Mouse (Mus musculus) kidney, postnatal 0 days (tissue): ENCODE results near the gene D330020A13Rik. TPM values are rescaled to one million over a fixed set of nuclear protein-coding genes. Genes with fewer than 3 reads are reported as not detected.

Experiments
- ATAC-seq: fragments of 200-750 bp; cut with Nextera tagmentation; replicated peaks from 2 replicates; pipeline ENCODE4 v1.8.0; 2017; ENCODE audit warnings: low read depth, moderate number of reproducible peaks, moderate TSS enrichment, moderate library complexity; ENCODE audit not compliant: low FRiP score
- DNase-seq: peaks from one replicate; pipeline ENCODE4 v3.0.0-alpha.2; 2016; ENCODE audit warnings: low spot score
- H3K27ac ChIP-seq: fragments of 300-500 bp; sonication (generic); 2 replicates; pipeline ENCODE4 v1.5.1; 2014; ENCODE audit warnings: mild to moderate bottlenecking
- H3K27me3 ChIP-seq: fragments of 300-500 bp; sonication (generic); 2 replicates; pipeline ENCODE4 v1.6.1; 2014; ENCODE audit warnings: low read length, mixed read lengths; ENCODE audit not compliant: insufficient read depth
- H3K36me3 ChIP-seq: fragments of 300-500 bp; sonication (generic); 2 replicates; pipeline ENCODE4 v1.6.1; 2014; ENCODE audit warnings: low read length, mixed read lengths; ENCODE audit not compliant: insufficient read depth
- H3K4me1 ChIP-seq: fragments of 300-500 bp; sonication (generic); replicated peaks from 2 replicates; pipeline ENCODE4 v1.6.1; 2014; ENCODE audit warnings: antibody characterized with exemption, low read length, mixed read lengths; ENCODE audit not compliant: insufficient read depth
- H3K4me2 ChIP-seq: fragments of 300-500 bp; sonication (generic); 2 replicates; pipeline ENCODE4 v1.6.1; 2014; ENCODE audit warnings: mild to moderate bottlenecking, low read length, moderate library complexity, mixed read lengths
- H3K4me3 ChIP-seq: fragments of 300-500 bp; sonication (generic); replicated peaks from 2 replicates; pipeline ENCODE4 v1.5.1; 2014; ENCODE audit warnings: low read depth, low read length
- H3K9ac ChIP-seq: fragments of 300-500 bp; sonication (generic); 2 replicates; pipeline ENCODE4 v1.6.1; 2014; ENCODE audit warnings: low read depth, low read length
- H3K9me3 ChIP-seq: fragments of 300-500 bp; sonication (generic); replicated peaks from 2 replicates; pipeline ENCODE4 v1.6.1; 2016; ENCODE audit warnings: low read length, inconsistent platforms, mixed read lengths
- CTCF ChIP-seq: IDR thresholded peaks from 2 replicates; pipeline ENCODE4 v1.5.1; 2016; ENCODE audit warnings: antibody characterized with exemption, low read depth, mild to moderate bottlenecking, moderate library complexity
- WGBS: fragments of 180-500 bp; shearing (Covaris S2); extraction: QIAGEN DNeasy Blood & Tissue Kit; methylation state at CpG from one replicate; pipeline ENCODE4 v1.1.7; 2014; 5-methylcytosine and 5-hydroxymethylcytosine counted together
- polyA plus RNA-seq: library from polyadenylated mRNA; unstranded; fragments of >200 nt; fragmentation: Nextera tagmentation; extraction: Ambion mirVana; gene quantifications from 2 replicates; pipeline ENCODE4 v1.2.1, GENCODE M21; 2015

The D330020A13Rik gene
- polyA plus RNA-seq, 1 experiment from 2014 or later, result 1.1 TPM

DNA sequence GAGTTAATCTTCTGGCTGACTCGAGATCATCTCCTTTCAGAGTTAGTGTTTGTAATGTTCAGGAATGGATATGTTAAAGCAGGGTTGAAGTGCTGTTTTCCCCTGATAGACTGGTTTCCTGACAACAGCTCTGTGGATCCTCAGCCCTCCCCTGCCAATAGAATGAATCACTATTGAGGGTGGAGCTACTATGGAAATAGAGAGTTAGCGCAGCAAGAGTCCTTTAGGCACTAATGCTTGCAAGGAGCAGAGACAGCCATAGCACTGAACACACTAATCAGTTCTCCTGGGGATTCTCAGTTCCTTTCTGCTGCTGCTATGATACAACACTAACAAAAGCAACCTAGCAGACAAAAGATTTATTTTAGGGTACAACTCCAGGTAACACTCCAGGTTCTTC is 26.2 kb downstream of the D330020A13Rik start:
- no peaks in the 10 kb centered on the region for H3K9me3 ChIP-seq
- H3K27ac ChIP-seq, result no peak overlapping the region
- no peak for ATAC-seq
- no peaks in the 10 kb centered on the region for H3K4me1 ChIP-seq
- no peak for DNase-seq
- H3K27me3 ChIP-seq, result no peaks in the 10 kb centered on the region
- no peak overlapping the region for H3K4me2 ChIP-seq
- TF ChIP-seq CTCF, result no peak
- peaks cover 7% of the 10 kb centered on the region; the same call in 1 of the 2 replicates for H3K36me3 ChIP-seq
- 70% methylated on average over 2 of the region's 2 CpGs for WGBS
- H3K9ac ChIP-seq, result no peak overlapping the region
- H3K4me3 ChIP-seq, result no peak overlapping the region

DNA sequence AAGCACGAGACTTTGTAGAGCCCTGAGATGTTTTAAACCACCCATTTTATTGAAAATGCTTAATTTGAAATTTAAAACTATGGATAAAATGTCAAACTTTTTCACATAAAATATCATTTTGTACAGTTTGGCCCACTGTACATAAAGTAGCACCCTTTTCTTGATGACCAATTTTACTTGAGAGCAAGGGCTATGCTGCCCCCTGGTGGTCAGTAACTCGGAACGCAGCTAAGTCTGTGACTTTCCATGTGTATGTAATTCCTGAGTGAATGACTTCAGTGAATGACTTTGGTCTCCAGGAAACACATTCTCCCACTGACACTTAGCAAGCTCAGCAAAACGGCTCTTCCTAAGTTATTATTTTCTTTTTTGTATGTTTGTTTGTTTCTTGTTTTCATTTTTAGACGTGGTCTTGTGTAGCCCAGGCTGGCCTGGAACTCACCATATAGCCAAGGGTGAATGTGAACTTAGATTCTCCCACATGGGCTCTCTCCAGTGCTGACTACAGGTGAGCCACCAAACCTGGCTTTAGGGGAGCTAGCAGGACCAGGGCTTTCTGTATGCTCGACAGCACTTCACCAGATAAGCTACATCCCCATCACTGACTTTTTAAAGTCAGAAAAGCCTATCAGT is 30.2 kb downstream of the D330020A13Rik start:
- H3K27ac ChIP-seq, result no peak overlapping the region
- H3K27me3 ChIP-seq, result no peaks in the 10 kb centered on the region
- H3K9me3 ChIP-seq, result no peaks in the 10 kb centered on the region
- WGBS, result 28% methylated on average over 6 of the region's 6 CpGs
- H3K4me3 ChIP-seq, result no peak overlapping the region
- H3K4me1 ChIP-seq, result no peaks in the 10 kb centered on the region
- peaks cover 14% of the 10 kb centered on the region; the same call in 1 of the 2 replicates for H3K36me3 ChIP-seq
- DNase-seq, result peak; percentile 88
- no peak overlapping the region for H3K4me2 ChIP-seq
- peak; percentile 93 for TF ChIP-seq CTCF
- no peak for ATAC-seq
- H3K9ac ChIP-seq, result no peak overlapping the region

DNA sequence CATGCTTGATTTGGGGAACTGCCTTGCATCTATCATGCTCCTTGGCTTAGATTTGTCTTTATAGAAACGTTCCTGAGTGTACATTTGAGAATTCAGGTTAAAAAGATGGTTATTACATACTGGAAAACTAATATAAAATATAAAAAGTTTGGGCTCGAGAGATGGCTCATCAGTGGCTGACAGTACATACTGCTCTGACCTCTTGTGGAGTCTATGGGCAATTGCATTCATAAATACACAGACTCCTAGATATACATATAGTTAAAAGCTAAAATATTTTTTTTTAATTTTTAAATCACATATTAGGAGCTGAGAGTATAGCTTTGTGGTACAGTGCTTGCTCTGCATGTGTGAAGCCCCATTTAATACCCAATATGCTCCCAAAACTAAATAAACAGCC is 38.2 kb downstream of the D330020A13Rik start:
- Histone ChIP-seq H3K27ac (no peak overlapping the region), H3K36me3 (peaks cover 36% of the 10 kb centered on the region), H3K4me3 (no peak overlapping the region), H3K27me3 (no peaks in the 10 kb centered on the region), H3K9ac (no peak overlapping the region), H3K9me3 (no peaks in the 10 kb centered on the region), H3K4me2 (no peak overlapping the region), H3K4me1 (no peaks in the 10 kb centered on the region)
- WGBS, result 83% methylated on average over 2 of the region's 2 CpGs
- TF ChIP-seq CTCF, result peak; percentile 30; the same call in 1 of the 2 replicates
- peak; percentile 11 for DNase-seq
- no peak for ATAC-seq

DNA sequence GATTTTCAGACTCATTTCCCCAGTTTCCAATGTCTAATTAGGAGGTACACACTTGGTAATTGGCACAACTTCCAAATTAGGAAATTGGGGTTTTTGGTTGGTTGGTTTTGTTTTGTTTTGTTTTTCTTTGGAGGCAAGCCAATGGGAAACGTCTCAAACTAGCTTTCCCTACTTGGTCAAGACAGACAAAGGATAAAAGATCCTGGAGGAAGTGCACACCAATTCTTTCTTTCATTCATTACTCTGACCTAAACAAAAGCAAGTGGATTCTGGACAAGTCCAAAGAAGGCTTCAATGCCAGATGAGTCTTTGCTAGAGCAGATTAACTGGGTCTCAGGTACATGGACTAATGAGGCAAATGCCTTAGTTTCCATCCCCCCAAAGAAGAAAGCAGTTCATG is 49.8 kb downstream of the D330020A13Rik start:
- ATAC-seq, result no peak

More for the DNA sequence above, 49.8 kb downstream of the D330020A13Rik start:
- 47% methylated on average over 1 of the region's 1 CpGs for WGBS
- H3K9me3 ChIP-seq, result no peaks in the 10 kb centered on the region
- no peak for DNase-seq
- no peak overlapping the region for H3K9ac ChIP-seq
- peaks cover 38% of the 10 kb centered on the region for H3K36me3 ChIP-seq
- H3K27ac ChIP-seq, result no peak overlapping the region
- no peaks in the 10 kb centered on the region for H3K4me1 ChIP-seq
- no peaks in the 10 kb centered on the region for H3K27me3 ChIP-seq
- no peak overlapping the region for H3K4me3 ChIP-seq
- TF ChIP-seq CTCF, result no peak
- no peak overlapping the region for H3K4me2 ChIP-seq

Other genes starting within 250 kb of the D330020A13Rik start
- gene Ninj2, start 201.0 kb upstream of the D330020A13Rik start, polyA plus RNA-seq, result not detected in 2 replicates
- 2.1 and 2.5 TPM in 2 replicates for gene B4galnt3, start 195 bp downstream of the D330020A13Rik start, polyA plus RNA-seq
- 34.3 and 36.3 TPM in 2 replicates for gene Kdm5a, start 69.8 kb downstream of the D330020A13Rik start, polyA plus RNA-seq
- gene Ccdc77, start 70.0 kb downstream of the D330020A13Rik start, polyA plus RNA-seq, result 16.9 and 17.5 TPM in 2 replicates
- gene Il17ra, start 168.9 kb downstream of the D330020A13Rik start, polyA plus RNA-seq, result 3.8 and 5.2 TPM in 2 replicates
- gene Tmem121b, start 199.4 kb downstream of the D330020A13Rik start, polyA plus RNA-seq, result 0.12 and 0.13 TPM in 2 replicates
- gene Hdhd5, start 237.0 kb downstream of the D330020A13Rik start, polyA plus RNA-seq, result 15.9 and 17.9 TPM in 2 replicates